Mouse (Mus musculus): Measurements from ENCODE around the gene Helz.

Helz gene

GRCm38 (mm10) chr11:107724603-107725002 lies 176.9 kb downstream of the Helz start:
- no peak for DNase-seq (ENCODE audit: low spot score)

- DNase-seq (ENCODE audit: low spot score), result peak; percentile 33
Measured at GRCm38 (mm10) chr11:107728073-107728863, 180.5 kb downstream of the Helz start.

GRCm38 (mm10) chr11:107729141-107729540 lies 181.4 kb downstream of the Helz start:
- no peak for DNase-seq (ENCODE audit: low spot score)

GRCm38 (mm10) chr11:107730940-107731339 lies 183.2 kb downstream of the Helz start:
- DNase-seq (ENCODE audit: low spot score), result no peak

- DNase-seq (ENCODE audit: low spot score), result peak; percentile 25
Measured at GRCm38 (mm10) chr11:107731498-107731897, 183.8 kb downstream of the Helz start.

GRCm38 (mm10) chr11:107734133-107734532 lies 186.4 kb downstream of the Helz start:
- DNase-seq (ENCODE audit: low spot score), result peak; percentile 66

- DNase-seq (ENCODE audit: low spot score), result no peak
Measured at GRCm38 (mm10) chr11:107737886-107738285, 190.2 kb downstream of the Helz start.

GRCm38 (mm10) chr11:107738418-107739099 lies 190.8 kb downstream of the Helz start:
- no peak for DNase-seq (ENCODE audit: low spot score)

GRCm38 (mm10) chr11:107743100-107743499 lies 195.4 kb downstream of the Helz start:
- DNase-seq (ENCODE audit: low spot score), result no peak

All from MN1 (cell line).